ENCODE assay signal across 20 mouse cellular contexts in the genomic region with DNA sequence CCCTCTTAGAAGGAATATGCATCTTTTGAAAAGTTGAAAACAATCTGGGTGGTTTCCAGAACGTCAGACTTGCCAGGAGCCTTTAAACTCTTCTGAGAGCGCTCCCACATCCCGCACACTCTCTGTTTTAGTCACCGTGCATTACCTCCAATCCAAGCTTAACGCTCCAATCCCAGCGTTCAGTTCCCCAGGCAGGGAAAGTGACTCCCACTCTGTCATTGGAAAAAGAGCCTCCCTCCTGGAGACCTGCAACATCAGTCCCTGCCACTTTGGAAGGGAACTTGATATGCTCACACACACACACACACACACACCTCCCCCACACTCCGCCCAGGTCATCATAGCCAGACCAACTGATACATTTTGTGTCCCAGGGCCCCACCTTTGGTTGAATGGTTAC. TPM values are rescaled to one million over a fixed set of nuclear protein-coding genes. Genes with fewer than 3 reads are reported as not detected.
"Had no signal": no experiment of that assay in that cellular context is flagged by ENCODE, and none has a peak within 500 bp of the region (broad histone marks: within the 10 kb centered on the region; RNA-seq: fewer than 3 reads in every experiment).

No protein-coding gene starts in this region.

- H3K9me3 ChIP-seq: neural tube, embryonic 15.5 days; stomach, embryonic 15.5 days had no signal

- H3K27me3 ChIP-seq: neural tube, embryonic 15.5 days; stomach, embryonic 15.5 days had no signal

- H3K4me3 ChIP-seq: neural tube, embryonic 15.5 days; stomach, embryonic 15.5 days had no signal

- H3K9ac ChIP-seq: neural tube, embryonic 15.5 days; stomach, embryonic 15.5 days had no signal

- H3K27ac ChIP-seq: neural tube, embryonic 15.5 days; stomach, embryonic 15.5 days; stomach, postnatal 0 days had no signal

- H3K4me1 ChIP-seq: stomach, embryonic 15.5 days had no signal

- H3K36me3 ChIP-seq: neural tube, embryonic 15.5 days; stomach, embryonic 15.5 days had no signal

- DNase-seq: retina, postnatal 1 day; right cerebral cortex, adult 18-20 months; right cerebral cortex, postnatal 14 days; right cerebral cortex, postnatal 25 days; right cerebral cortex, postnatal 4 days; spleen, adult 18-20 months; thymus, adult 18-20 months; thymus, adult 2 months; thymus, postnatal 14 days; thymus, postnatal 25 days; thymus, postnatal 36 days; thymus, postnatal 4 days had no signal

RNA-seq across cellular contexts. Expression of gene Otor, which starts 39.9 kb away (rescaled TPM):
- total RNA-seq: neutrophil, adult 5-6 weeks had no signal
- polyA plus RNA-seq: small intestine, adult 2 months; spleen, adult 2 months; testis, adult 2 months; thymus, adult 2 months; urinary bladder, adult 2 months had no signal
